Comparison of ENCODE assay signal across 10 mouse cellular contexts in the genomic region with DNA sequence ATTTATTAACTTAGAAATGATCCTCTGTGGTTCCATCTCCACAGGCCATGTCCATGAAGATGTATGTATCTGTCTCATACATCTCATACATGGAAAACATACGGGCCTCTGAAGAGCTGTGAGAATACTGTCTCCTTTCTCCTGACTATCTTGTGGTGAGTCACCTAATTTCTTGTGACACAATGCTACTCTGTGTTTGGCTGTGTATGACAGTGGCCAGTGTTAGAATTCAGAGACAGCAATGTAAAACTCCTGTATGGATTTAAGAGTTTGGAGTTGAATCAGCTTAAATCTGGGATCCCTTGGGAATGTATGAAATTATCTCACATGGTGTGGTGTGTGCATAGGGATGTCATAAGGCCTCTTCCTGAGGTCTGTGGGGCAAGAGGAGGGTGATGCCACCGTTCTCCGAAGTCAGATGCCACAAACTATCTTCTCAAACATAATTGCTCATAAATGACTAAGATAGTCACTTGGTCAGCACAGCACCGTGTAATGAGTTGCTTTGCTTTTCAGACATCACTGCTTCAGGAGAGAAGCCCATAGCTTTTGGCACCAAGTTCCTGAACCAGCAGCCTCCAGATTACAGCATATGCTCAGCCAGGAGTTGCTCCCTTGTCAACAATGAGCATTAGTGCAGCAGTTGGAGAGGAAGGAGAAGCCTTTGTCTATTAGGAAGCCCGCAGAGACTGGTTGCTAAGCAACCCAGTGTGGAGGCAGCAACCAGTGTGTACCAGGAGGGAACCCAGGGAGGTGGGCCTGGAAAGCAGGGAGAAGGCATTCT.
A peak's percentile ranks its signal among the peaks of the same experiment; 100 is the strongest.
DNase-seq lines count a peak whose midpoint lies in the region; ATAC-seq and TF ChIP-seq lines count a peak whose summit lies in the region.
"Had no signal": no experiment of that assay in that cellular context is flagged by ENCODE, and none has a peak within 500 bp of the region (broad histone marks: within the 10 kb centered on the region; RNA-seq: fewer than 3 reads in every experiment).

No protein-coding gene starts in this region.

- no peak for TF ChIP-seq EP300 in stomach, postnatal 0 days (optimal IDR thresholded peaks at IDR 0.05)

- 49% methylated on average over 5 of the region's 5 CpGs for WGBS in embryonic facial prominence, embryonic 10.5 days
- 15% methylated on average over 5 of the region's 5 CpGs for WGBS in hindbrain, postnatal 0 days
- 17% methylated on average over 5 of the region's 5 CpGs for WGBS in midbrain, embryonic 16.5 days
- WGBS in stomach, postnatal 0 days = 58% methylated on average over 5 of the region's 5 CpGs
- WGBS in kidney, adult 2 months = 59% methylated on average over 5 of the region's 5 CpGs

- no peak overlapping the region for H3K9ac ChIP-seq in hindbrain, postnatal 0 days (replicated peaks; ENCODE audit: low read length)
- no peak overlapping the region for H3K9ac ChIP-seq in midbrain, embryonic 16.5 days (ENCODE audit: low read depth, low read length)
- no peak overlapping the region for H3K9ac ChIP-seq in stomach, postnatal 0 days (ENCODE audit: low read length)
- H3K9ac ChIP-seq: heart, embryonic 15.5 days had no signal

- no peak for TF ChIP-seq CTCF in hindbrain, postnatal 0 days (IDR thresholded peaks at IDR 0.05; ENCODE audit: low read depth)
- TF ChIP-seq CTCF in stomach, postnatal 0 days (IDR thresholded peaks at IDR 0.05; ENCODE audit: low read depth) = no peak
- TF ChIP-seq CTCF in kidney, adult 2 months (conservative IDR thresholded peaks at IDR 0.05; ENCODE audit: insufficient read depth, insufficient read length, low read depth, low read length) = no peak

- H3K4me2 ChIP-seq in hindbrain, postnatal 0 days (ENCODE audit: low read depth, low read length) = no peak overlapping the region
- no peak overlapping the region for H3K4me2 ChIP-seq in midbrain, embryonic 16.5 days (ENCODE audit: low read length)
- no peak overlapping the region for H3K4me2 ChIP-seq in stomach, postnatal 0 days (replicated peaks; ENCODE audit: low read depth)
- H3K4me2 ChIP-seq: heart, embryonic 15.5 days had no signal

- no peaks in the 10 kb centered on the region for H3K9me3 ChIP-seq in embryonic facial prominence, embryonic 10.5 days
- no peaks in the 10 kb centered on the region for H3K9me3 ChIP-seq in hindbrain, postnatal 0 days (ENCODE audit: low read length)
- no peaks in the 10 kb centered on the region for H3K9me3 ChIP-seq in midbrain, embryonic 16.5 days (replicated peaks; ENCODE audit: control insufficient read depth, low read length, poor library complexity, severe bottlenecking)
- no peaks in the 10 kb centered on the region for H3K9me3 ChIP-seq in stomach, postnatal 0 days (ENCODE audit: control insufficient read depth, low read length)
- H3K9me3 ChIP-seq: heart, embryonic 15.5 days had no signal

- H3K27ac ChIP-seq in embryonic facial prominence, embryonic 10.5 days (replicated peaks) = no peak overlapping the region; the same call in 1 of the 2 replicates
- H3K27ac ChIP-seq in hindbrain, postnatal 0 days = peak overlapping the region; percentile 56
- H3K27ac ChIP-seq in midbrain, embryonic 16.5 days (ENCODE audit: low read length) = peak overlapping the region; percentile 80
- H3K27ac ChIP-seq in stomach, postnatal 0 days (replicated peaks) = no peak overlapping the region
- no peak overlapping the region for H3K27ac ChIP-seq in kidney, adult 2 months (ENCODE audit: insufficient read depth, low read depth, low read length)
- H3K27ac ChIP-seq: heart, embryonic 15.5 days had no signal

- peaks cover 7% of the 10 kb centered on the region for H3K4me1 ChIP-seq in embryonic facial prominence, embryonic 10.5 days
- H3K4me1 ChIP-seq in hindbrain, postnatal 0 days (ENCODE audit: insufficient read depth, low read length) = peaks cover 12% of the 10 kb centered on the region
- peaks cover 21% of the 10 kb centered on the region for H3K4me1 ChIP-seq in midbrain, embryonic 16.5 days (ENCODE audit: control insufficient read depth, insufficient read depth, low read length)
- no peaks in the 10 kb centered on the region for H3K4me1 ChIP-seq in stomach, postnatal 0 days (replicated peaks; ENCODE audit: control insufficient read depth, insufficient read depth)
- no peaks in the 10 kb centered on the region for H3K4me1 ChIP-seq in kidney, adult 2 months (ENCODE audit: control insufficient read depth, insufficient read depth, low read length)
- H3K4me1 ChIP-seq: heart, embryonic 15.5 days had no signal

- no peak overlapping the region for H3K4me3 ChIP-seq in embryonic facial prominence, embryonic 10.5 days
- H3K4me3 ChIP-seq in hindbrain, postnatal 0 days (ENCODE audit: low read length) = no peak overlapping the region
- no peak overlapping the region for H3K4me3 ChIP-seq in midbrain, embryonic 16.5 days (ENCODE audit: low read depth, low read length)
- H3K4me3 ChIP-seq in stomach, postnatal 0 days (ENCODE audit: low read depth, low read length) = no peak overlapping the region
- no peak overlapping the region for H3K4me3 ChIP-seq in kidney, adult 2 months (ENCODE audit: insufficient read depth, low read depth, low read length)
- H3K4me3 ChIP-seq: heart, embryonic 15.5 days; myocyte had no signal

- TF ChIP-seq POLR2A in kidney, adult 2 months (IDR thresholded peaks at IDR 0.05; ENCODE audit: low read depth, low read length) = no peak

- peak; percentile 81 for DNase-seq in Muller cell, postnatal 12 days (ENCODE audit: inconsistent ontology term)
- DNase-seq in embryonic facial prominence, embryonic 10.5 days (ENCODE audit: low spot score) = peak; percentile 44
- DNase-seq in hindbrain, postnatal 0 days (ENCODE audit: low spot score) = peak; percentile 89
- DNase-seq in stomach, postnatal 0 days (ENCODE audit: low spot score) = no peak
- DNase-seq in kidney, adult 2 months = no peak
- DNase-seq in cerebellum, adult 11 months = no peak
- no peak for DNase-seq in spleen, postnatal 4 days (ENCODE audit: low spot score in 2 of 2)

- ATAC-seq in hindbrain, postnatal 0 days = peak; percentile 96
- ATAC-seq in midbrain, embryonic 16.5 days = peak; percentile 99
- ATAC-seq in stomach, postnatal 0 days (ENCODE audit: low FRiP score, low TSS enrichment) = no peak

- no peaks in the 10 kb centered on the region for H3K27me3 ChIP-seq in embryonic facial prominence, embryonic 10.5 days (replicated peaks; ENCODE audit: low read depth, poor library complexity, severe bottlenecking)
- no peaks in the 10 kb centered on the region for H3K27me3 ChIP-seq in hindbrain, postnatal 0 days (ENCODE audit: insufficient read depth, low read length)
- no peaks in the 10 kb centered on the region for H3K27me3 ChIP-seq in midbrain, embryonic 16.5 days (ENCODE audit: control insufficient read depth, insufficient read depth, low read depth, low read length)
- H3K27me3 ChIP-seq in stomach, postnatal 0 days (ENCODE audit: control insufficient read depth, insufficient read depth, low read length) = no peaks in the 10 kb centered on the region
- H3K27me3 ChIP-seq in kidney, adult 2 months (replicated peaks; ENCODE audit: control insufficient read depth, insufficient read depth, low read length) = no peaks in the 10 kb centered on the region
- H3K27me3 ChIP-seq: heart, embryonic 15.5 days had no signal

- no peaks in the 10 kb centered on the region for H3K36me3 ChIP-seq in embryonic facial prominence, embryonic 10.5 days (replicated peaks)
- no peaks in the 10 kb centered on the region for H3K36me3 ChIP-seq in hindbrain, postnatal 0 days (ENCODE audit: insufficient read depth, low read length)
- H3K36me3 ChIP-seq in midbrain, embryonic 16.5 days (ENCODE audit: control insufficient read depth, insufficient read depth, low read length) = no peaks in the 10 kb centered on the region
- no peaks in the 10 kb centered on the region for H3K36me3 ChIP-seq in stomach, postnatal 0 days (ENCODE audit: control insufficient read depth, insufficient read depth, low read length)
- H3K36me3 ChIP-seq in kidney, adult 2 months (ENCODE audit: control insufficient read depth, insufficient read depth, low read length) = no peaks in the 10 kb centered on the region
- H3K36me3 ChIP-seq: heart, embryonic 15.5 days had no signal

Comparison
In these comparisons a context has a peak if more than half of its experiments do, and no peak if none do; other contexts are left out.
1. DNase-seq: peak in Muller cell, postnatal 12 days (single experiment), embryonic facial prominence, embryonic 10.5 days (single experiment) and hindbrain, postnatal 0 days (single experiment); none in stomach, postnatal 0 days (single experiment), kidney, adult 2 months (single experiment), cerebellum, adult 11 months (single experiment) and spleen, postnatal 4 days (0 of 2).
2. H3K27ac ChIP-seq: peak in hindbrain, postnatal 0 days (single experiment) and midbrain, embryonic 16.5 days (single experiment); none in embryonic facial prominence, embryonic 10.5 days (single experiment), stomach, postnatal 0 days (single experiment) and kidney, adult 2 months (single experiment).